Mouse (Mus musculus): ENCODE data around the gene Htr6.

Gene Htr6

GRCm38 (mm10) chr4:139075041-139075711 is at the start of gene Htr6:
Htr6 (minus strand) TSS chr4:139075570.
- DNase-seq (ENCODE audit: low read depth, low spot score) = no peak

- DNase-seq (ENCODE audit: low read depth, low spot score) = no peak
Observed at GRCm38 (mm10) chr4:139124940-139125339, 49.6 kb upstream of the Htr6 start.

GRCm38 (mm10) chr4:139122557-139122956 is 47.2 kb upstream of the Htr6 start:
- DNase-seq (ENCODE audit: low read depth, low spot score) = no peak

GRCm38 (mm10) chr4:139120998-139121397 is 45.6 kb upstream of the Htr6 start:
- DNase-seq (ENCODE audit: low read depth, low spot score) = no peak

GRCm38 (mm10) chr4:139120281-139120814 is 45.0 kb upstream of the Htr6 start:
- DNase-seq (ENCODE audit: low read depth, low spot score) = no peak

GRCm38 (mm10) chr4:139116356-139117063 is 41.1 kb upstream of the Htr6 start:
- DNase-seq (ENCODE audit: low read depth, low spot score) = no peak

- peak; percentile 30 for DNase-seq (ENCODE audit: low read depth, low spot score)
Observed at GRCm38 (mm10) chr4:139115721-139116120, 40.4 kb upstream of the Htr6 start.

GRCm38 (mm10) chr4:139112482-139112881 is 37.1 kb upstream of the Htr6 start:
- no peak for DNase-seq (ENCODE audit: low read depth, low spot score)

- DNase-seq (ENCODE audit: low read depth, low spot score) = no peak
Observed at GRCm38 (mm10) chr4:139111421-139111820, 36.1 kb upstream of the Htr6 start.

- peak; percentile 14 for DNase-seq (ENCODE audit: low read depth, low spot score)
Observed at GRCm38 (mm10) chr4:139110858-139111257, 35.5 kb upstream of the Htr6 start.

GRCm38 (mm10) chr4:139105453-139105852 is 30.1 kb upstream of the Htr6 start:
- DNase-seq (ENCODE audit: low read depth, low spot score) = peak; percentile 64

- DNase-seq (ENCODE audit: low read depth, low spot score) = no peak
Observed at GRCm38 (mm10) chr4:139101546-139101945, 26.2 kb upstream of the Htr6 start.

- no peak for DNase-seq (ENCODE audit: low read depth, low spot score)
Observed at GRCm38 (mm10) chr4:139100326-139100725, 25.0 kb upstream of the Htr6 start.

- no peak for DNase-seq (ENCODE audit: low read depth, low spot score)
Observed at GRCm38 (mm10) chr4:139096201-139096600, 20.8 kb upstream of the Htr6 start.

GRCm38 (mm10) chr4:139095406-139095805 is 20.0 kb upstream of the Htr6 start:
- DNase-seq (ENCODE audit: low read depth, low spot score) = no peak

GRCm38 (mm10) chr4:139093196-139093530 is 17.8 kb upstream of the Htr6 start:
- DNase-seq (ENCODE audit: low read depth, low spot score) = no peak

- no peak for DNase-seq (ENCODE audit: low read depth, low spot score)
Observed at GRCm38 (mm10) chr4:139092356-139093195, 17.2 kb upstream of the Htr6 start, which contains the start of gene Nbl1. Nbl1 (minus strand) TSS chr4:139092993.

GRCm38 (mm10) chr4:139091478-139092355 is 16.3 kb upstream of the Htr6 start:
- peak; percentile 42 for DNase-seq (ENCODE audit: low read depth, low spot score)

- no peak for DNase-seq (ENCODE audit: low read depth, low spot score)
Observed at GRCm38 (mm10) chr4:139091066-139091465, 15.7 kb upstream of the Htr6 start.

- DNase-seq (ENCODE audit: low read depth, low spot score) = no peak
Observed at GRCm38 (mm10) chr4:139090303-139090940, 15.1 kb upstream of the Htr6 start.
